Mouse (Mus musculus): ENCODE data around the gene Mov10.

GRCm38 (mm10) chr3:104846601-104847000 lies 28.2 kb upstream of the Mov10 start:
- no peak for TF ChIP-seq CTCF (IDR thresholded peaks at IDR 0.05; ENCODE audit: low read depth, low read length)
- no peak for TF ChIP-seq POLR2A (IDR thresholded peaks at IDR 0.05; ENCODE audit: borderline replicate concordance, low read depth, low read length)
